Mouse (Mus musculus) E14TG2a.4 (cell line): Measurements from ENCODE around the gene Cobl.

Experiments
- CTCF ChIP-seq: conservative IDR thresholded peaks from 2 replicates; pipeline ENCODE4 v1.5.1; 2014; ENCODE audit warnings: low read length
- POU5F1 ChIP-seq: IDR thresholded peaks from 2 replicates; pipeline ENCODE4 v1.6.1; 2014; ENCODE audit warnings: low read length, borderline replicate concordance

DNA sequence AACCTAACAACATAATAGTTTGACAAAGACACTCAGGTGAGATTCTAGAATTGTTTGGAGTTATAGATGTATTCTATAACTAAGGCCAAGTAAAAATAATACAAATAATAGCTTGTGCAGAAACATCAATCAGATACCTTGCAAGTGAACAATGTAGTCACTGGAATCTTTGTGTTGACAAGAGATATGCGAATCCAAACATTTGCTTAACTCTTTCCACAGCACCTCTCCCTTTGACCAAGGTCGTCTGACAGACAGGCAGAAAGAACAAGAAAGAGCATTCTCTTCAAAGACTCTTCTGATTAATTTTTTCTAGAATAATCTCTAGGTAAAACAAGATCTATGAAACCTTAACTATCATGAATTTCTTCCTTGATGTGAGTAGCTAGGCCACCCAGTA lies 266.7 kb downstream of the Cobl start:
- TF ChIP-seq CTCF, result no peak
- no peak for TF ChIP-seq POU5F1
